Mouse (Mus musculus): ENCODE measurements around the gene Slc9a3r1.

Slc9a3r1 gene

DNA sequence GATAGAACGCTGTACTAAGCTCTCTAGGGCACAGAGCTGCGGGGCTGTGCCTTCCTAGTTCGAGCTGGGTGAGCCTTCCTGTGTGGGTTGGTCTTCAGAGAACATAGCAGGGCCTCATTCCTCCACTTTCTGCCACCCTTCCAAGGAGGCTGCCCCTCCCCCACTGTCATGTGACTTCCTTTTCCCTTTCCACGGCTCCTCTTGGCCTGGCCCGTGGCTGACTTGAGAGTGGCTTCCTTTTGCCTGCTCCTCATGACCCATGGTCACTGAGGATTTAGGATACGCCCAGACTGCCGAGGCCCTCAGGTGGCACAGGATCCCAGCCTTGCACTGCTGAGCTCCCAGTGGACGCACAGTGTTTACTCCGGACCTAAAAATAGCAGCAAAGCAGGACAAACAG lies 29.0 kb downstream of the Slc9a3r1 start:
- DNase-seq: no peak

DNA sequence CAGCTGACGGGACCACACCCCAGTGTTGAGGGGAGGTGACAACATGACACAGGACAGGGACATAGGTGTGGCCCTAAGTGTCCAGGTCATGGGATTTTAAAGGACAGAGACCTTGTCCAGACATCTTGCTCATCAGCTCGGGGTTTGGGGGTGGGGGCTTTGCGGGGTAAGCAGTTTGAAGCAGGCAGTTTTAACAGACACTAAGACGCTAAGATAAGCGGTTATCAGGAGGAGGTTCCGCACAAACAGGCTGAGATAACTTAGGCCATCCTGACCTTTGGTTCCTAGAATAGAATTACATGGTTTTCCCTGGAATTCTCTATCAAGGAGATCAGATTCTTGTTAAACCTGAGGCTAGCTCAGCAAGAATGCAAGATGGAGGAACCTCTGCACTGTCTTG lies 31.6 kb downstream of the Slc9a3r1 start:
- DNase-seq: no peak

DNA sequence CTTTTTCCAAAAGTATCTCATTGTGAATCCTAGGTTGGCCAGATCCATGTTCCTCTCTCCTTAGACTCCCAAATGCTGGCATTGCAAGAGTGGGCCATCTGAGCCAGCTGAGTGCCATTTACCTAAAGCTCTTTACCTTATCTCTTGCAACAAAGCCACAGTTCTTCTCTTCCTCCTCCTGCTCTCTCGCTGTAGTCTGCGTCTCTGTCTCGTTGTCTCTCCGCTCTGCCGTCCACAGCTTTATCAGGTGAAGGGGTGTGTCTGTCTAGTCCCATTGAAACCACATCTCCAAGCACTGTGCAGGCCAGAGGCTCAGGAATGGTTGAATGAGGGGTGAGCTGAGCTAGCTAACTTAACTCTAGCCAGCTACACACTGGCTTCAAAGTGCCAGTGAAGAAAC lies 32.8 kb downstream of the Slc9a3r1 start:
- DNase-seq: no peak

DNA sequence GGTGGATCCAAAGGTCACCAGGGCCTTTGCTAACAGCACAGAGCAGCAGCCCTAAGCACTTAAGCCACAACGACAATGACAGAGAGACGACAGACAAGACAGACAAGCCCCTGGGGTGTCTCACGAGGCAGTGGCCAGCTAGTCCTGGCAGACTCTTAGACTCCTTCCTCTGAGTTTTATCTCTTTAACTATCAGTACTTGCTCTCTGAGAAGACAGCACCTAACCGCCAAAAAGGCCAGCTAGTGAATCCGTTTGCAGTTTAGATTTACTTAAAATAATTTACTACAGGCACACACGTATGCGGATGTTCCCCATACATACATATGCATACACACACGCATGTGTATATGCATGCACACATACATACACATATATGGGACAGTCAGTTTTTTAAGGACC lies 34.4 kb downstream of the Slc9a3r1 start:
- no peak for DNase-seq

DNA sequence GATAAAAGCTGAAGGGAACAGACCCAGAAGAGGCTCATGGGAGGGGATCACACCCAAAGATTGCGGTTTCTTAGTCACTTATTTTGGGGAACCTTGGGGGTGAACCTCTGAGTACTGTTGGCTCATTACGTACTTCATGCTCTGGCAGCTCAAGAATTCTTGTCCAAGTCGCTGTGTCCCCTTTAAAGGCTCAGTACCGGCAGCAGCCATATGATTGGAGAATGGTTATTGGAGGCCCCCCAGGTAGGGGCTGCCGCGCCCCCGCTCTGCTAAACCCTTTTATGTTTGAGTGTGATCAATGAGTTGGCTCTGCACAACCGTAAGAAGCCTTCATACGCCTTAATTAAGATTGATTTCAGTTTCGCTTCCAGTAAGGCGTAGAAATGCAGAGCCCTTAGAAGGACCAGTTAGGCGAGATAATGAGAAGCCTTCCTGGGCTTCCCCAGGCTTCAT lies 35.8 kb downstream of the Slc9a3r1 start:
- DNase-seq: no peak

- no peak for DNase-seq
Observed at GRCm38 (mm10) chr11:115200520-115200919, 37.4 kb downstream of the Slc9a3r1 start.

GRCm38 (mm10) chr11:115202316-115202715 lies 39.2 kb downstream of the Slc9a3r1 start:
- DNase-seq: peak; percentile 55 to 63

- DNase-seq: no peak
Observed at GRCm38 (mm10) chr11:115202756-115203155, 39.6 kb downstream of the Slc9a3r1 start.

GRCm38 (mm10) chr11:115208126-115208525 lies 45.0 kb downstream of the Slc9a3r1 start:
- no peak for DNase-seq

DNA sequence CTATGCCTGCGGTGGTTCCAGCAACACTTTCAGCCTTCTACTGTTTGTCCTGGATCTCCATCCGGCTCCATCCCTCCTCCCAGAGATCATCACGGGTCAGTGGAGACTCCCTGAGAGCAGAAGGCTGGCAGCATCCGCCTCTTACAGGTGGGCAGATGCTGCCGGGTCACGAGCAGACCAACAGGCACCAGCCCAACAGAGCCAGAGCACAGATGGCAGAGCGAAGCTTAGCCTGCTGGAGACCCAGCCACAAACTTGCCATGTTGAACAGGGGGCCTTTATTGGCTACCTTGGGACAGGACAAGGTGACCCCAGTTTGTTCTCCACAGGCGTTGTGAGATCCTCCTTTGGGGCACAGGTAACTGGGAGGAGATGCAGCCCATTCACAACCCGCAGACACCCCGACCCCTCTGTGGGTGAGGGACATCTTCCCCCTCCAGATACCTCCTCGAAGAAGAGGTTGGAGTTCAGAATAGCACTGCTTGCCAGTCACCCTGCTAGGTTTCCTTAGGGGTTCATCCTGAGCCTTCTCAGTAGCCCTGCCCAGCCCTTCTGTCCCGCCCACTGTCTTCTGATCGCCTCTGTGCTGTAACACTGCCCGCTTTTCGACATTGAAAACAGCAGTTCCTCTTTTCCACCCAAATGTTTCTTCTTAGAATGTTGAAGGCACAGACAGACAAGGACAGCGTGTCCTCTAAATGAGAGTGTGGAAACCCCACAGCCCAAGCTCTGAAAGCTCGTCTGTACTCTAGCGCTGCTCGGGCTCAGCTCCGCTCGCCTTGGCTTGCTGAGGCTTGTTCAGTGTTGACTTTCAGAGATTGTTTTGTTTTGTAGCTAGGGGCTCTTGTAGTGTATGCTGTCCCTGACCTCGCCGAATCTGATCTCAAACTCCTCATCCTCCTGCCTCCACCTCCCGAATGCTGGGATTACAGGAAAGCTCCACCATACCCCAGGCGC lies 45.9 kb downstream of the Slc9a3r1 start:
- DNase-seq: no peak

GRCm38 (mm10) chr11:115209958-115210357 lies 46.8 kb downstream of the Slc9a3r1 start:
- DNase-seq: no peak

DNA sequence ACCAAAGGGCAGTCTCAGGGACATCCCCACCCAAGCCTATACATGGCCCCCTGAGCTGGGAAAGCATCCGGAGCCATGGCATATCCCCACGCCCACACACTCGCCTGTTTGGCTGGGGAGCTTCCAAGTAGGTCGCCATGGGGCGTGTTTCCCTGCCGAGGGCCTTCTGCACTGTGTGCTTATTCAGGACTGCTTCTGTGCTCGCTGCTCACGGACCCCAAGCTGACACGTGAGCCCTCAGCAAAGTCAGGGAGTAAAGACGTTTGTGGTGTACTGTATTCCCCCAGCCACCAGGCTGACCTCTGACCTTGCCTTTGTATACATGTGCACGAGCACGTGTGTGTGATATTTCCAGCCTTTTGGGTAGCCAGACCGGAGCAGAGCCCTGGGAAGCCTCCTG lies 49.0 kb downstream of the Slc9a3r1 start:
- DNase-seq: no peak

GRCm38 (mm10) chr11:115215123-115215522 lies 52.0 kb downstream of the Slc9a3r1 start:
- no peak for DNase-seq

DNA sequence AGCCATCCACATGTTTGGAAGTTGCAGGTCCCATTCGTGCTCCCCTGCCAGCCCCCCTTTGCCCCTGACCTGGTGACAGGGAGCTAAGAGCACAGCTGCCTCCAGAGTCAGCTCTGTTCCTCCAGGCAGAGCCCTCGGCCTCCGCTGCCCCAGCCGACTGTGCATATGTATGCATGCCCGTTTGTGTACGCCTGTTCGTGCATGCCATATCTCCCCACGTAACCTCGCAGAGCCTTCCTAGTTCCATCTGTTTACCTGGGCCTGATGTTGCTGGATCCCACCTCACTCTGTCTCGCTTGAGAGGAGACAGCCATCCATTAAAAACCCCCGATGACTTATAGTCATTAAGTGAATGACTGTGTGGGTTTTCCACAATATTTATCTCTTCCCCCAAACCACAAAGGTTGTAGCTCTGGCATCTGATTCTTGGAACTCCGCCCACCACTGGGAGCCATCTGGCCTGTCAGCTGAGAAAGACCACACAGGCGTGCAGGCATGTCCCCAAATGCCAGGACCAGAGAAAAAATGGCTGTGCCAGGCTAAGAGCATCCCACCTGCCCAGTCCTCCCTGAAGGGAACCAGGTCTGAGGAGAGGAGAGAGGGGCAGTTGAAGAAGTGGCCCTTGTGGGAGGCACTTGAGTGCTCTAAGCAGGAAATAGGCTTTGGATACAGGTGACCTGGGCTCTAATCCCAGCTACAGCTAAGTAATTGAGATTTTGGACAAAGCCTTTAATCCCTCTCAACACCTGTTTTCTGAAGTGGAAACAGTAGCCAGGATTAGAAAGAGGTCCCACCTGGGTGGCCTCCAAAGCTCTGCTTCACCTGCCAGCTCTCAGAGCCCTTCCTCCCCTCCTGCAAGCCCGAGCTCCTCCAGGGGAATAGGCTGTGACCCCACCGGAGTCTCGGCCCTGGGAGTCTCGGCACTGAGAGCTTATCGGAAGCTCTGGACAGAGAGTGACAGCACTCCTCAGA lies 54.6 kb downstream of the Slc9a3r1 start:
- DNase-seq: no peak

- DNase-seq: no peak
Observed at GRCm38 (mm10) chr11:115219263-115219662, 56.1 kb downstream of the Slc9a3r1 start.

- no peak for DNase-seq
Observed at GRCm38 (mm10) chr11:115219685-115220084, 56.5 kb downstream of the Slc9a3r1 start.

GRCm38 (mm10) chr11:115222077-115222476 lies 58.9 kb downstream of the Slc9a3r1 start:
- DNase-seq: no peak

GRCm38 (mm10) chr11:115222570-115222969 lies 59.4 kb downstream of the Slc9a3r1 start:
- DNase-seq: no peak

DNA sequence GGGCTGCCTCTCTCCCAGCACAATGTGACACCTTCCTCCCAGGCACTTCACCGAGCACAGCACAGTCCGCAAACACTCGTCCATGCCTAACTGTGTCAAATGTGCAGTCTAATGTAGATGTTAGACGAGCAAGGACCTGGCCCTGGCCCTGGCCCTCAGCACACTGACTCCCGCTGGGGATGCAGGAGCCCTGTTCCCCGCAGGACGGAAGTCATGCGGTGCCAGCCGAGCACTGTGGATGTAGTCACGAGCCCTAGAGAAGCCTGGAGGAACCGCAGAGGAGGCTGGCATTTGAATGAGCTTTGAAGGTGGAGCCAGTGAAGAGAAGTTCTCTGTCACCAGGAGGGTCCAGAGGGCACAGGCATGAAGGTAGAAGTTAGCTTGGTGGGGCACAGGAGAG lies 60.3 kb downstream of the Slc9a3r1 start:
- DNase-seq: no peak

DNA sequence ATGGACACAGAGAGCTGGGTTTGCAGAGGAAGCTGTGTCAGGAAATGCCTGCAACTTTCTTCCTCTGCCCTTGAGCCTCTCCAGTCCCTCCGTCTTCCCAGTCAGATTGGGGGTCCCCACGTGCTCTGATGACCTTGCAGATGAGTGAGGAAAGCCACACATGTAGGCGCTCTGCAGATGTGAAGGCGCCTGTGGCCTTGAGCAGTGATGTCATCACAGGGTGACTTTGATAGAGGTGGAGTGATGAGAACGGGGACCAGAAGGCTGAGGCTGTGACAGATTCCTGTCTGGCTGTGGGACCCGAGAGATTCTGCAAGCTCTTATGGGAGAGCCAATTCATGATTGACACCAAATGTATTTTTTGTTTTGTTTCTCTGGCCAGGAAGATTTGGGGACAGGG lies 60.7 kb downstream of the Slc9a3r1 start:
- no peak for DNase-seq

GRCm38 (mm10) chr11:115224889-115225288 lies 61.7 kb downstream of the Slc9a3r1 start:
- DNase-seq: peak; percentile 51 to 52

GRCm38 (mm10) chr11:115225301-115225700 lies 62.2 kb downstream of the Slc9a3r1 start:
- no peak for DNase-seq

GRCm38 (mm10) chr11:115226811-115227491 lies 63.8 kb downstream of the Slc9a3r1 start:
- peak; percentile 54 to 66 for DNase-seq

All from thymus, adult 18-20 months (tissue).